Mouse (Mus musculus): Measurements from ENCODE around the gene Rras.
A peak's percentile ranks its signal among the peaks of the same experiment; 100 is the strongest.

Gene Rras

DNA sequence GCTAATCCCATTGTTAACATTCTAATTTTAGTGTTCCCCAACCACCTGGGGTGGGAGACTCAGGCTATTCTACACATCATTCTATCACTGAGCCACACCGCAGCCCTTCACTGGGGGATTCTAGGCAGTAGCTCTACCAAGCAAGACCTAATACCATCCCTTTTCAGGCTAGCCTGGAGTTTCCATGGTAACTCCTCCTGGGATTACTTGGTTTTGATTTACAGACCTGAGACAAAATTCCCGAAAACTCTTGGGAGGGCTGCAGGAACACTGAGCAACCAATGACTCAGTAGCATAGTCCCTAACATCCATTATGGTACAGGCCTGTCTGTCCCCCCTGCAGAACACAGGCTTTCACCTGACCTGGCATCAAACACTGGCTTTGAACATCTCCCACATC, 8.5 kb downstream of the Rras start:
- DNase-seq (ENCODE audit: low read depth), result no peak

DNA sequence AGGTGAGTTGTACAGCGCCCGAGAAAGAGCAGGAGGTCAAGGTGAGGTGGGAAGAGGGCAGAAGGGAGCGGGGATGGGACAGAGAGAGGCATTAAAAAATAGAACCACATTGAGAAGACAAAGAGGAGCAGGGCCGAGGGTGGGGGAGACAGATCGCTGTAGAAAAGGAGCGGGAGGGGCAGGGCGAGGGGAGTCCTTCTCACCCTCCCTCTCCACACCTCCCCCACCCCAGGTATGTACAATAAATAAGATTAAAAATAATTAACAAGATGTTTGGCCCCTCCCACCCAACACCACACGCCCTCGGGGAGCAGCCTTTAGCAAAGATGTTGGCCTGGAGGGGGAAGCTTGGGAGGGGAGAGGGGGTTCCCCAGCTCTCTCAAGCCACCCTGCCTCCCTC, 10.0 kb downstream of the Rras start:
- DNase-seq (ENCODE audit: low read depth), result no peak

DNA sequence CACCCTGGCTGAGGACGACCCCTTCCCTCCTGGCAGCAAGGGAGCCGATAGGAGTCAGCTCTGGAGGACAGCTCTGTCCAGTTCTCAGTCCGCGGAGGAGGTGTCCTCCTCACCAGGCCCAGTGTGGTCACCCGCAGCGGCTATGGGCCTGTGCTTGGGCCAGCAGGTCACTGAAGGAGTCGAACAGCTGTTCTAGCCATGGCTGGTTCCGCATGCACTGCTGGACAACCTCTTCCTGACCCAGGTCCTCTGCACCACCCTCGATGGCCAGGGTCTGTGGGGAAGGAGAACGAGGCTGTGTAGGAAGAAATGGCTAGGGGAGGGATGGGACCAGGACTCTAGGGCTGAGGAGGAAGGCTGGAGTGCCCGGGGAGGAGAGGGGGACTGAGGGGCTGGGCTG, 10.6 kb downstream of the Rras start:
- no peak for DNase-seq (ENCODE audit: low read depth)

DNA sequence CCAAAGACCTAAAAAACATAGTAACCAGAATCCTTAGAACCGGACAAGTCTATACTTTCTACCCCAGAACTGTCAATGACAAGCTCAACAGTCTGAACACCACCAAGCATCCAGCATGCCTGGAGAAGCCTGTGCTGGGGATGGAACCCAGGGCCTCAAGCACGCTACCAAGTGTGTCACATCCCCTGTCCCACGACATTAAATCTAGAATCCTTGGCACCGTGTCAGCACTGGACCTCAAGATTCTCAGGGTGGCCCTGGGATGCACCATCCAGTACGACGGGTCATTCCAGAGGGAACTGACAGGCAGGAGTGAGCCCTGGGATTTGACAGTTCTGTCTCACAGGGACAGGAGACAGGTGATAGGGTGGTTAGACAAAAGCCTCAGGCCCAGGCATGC, 12.2 kb downstream of the Rras start:
- DNase-seq (ENCODE audit: low read depth), result no peak

DNA sequence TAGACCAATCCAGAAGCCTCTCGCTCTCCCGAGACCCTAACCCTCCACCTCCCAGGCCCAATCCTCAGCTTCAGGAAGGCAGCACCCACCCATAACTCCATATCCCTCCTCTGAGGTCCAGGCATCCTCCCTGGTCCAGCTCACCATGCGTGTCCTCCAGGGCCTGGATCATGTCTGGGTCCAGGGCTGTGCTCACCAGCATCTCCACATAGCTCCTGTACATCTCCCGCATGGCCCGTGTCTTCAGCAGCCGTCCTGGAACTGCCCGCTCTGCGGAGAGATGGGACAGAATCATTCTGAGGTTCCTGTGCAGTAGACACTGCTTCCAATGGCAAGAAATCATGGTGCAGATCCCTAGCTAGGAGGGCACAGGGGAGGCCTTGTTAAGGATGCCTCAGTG, 13.1 kb downstream of the Rras start:
- DNase-seq (ENCODE audit: low read depth), result no peak

DNA sequence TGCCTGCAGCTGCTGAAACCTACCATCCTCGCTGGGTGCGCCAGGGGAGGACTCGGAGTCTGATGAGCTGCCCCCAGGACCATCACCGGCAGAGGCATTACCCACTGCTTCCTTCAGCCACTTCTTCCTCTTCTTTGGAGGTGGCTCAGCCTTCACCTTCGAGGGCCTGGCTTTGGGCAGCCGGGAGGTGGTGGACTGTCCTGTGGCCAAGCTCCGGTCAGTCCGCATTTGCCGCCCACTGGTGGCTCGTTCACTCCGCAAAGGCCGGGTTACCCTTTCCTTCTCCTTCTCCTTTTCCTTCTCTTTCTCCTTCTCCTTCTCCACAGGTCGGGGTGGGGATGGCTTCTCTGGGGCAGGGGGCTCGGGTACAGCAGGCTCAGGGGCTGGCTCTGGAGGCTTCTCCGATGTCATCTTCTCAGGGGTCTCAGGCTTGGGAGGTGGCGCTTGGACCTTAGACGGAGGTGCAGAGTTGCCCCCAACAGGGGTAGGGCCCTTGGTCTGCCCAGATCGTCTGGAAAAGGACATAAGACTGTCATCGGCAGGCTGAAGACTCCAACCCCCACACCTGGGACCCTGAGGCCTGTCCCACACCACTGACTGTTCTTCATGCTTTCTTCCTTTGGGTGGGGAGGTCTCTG, 16.1 kb downstream of the Rras start:
- no peak for DNase-seq (ENCODE audit: low read depth)

DNA sequence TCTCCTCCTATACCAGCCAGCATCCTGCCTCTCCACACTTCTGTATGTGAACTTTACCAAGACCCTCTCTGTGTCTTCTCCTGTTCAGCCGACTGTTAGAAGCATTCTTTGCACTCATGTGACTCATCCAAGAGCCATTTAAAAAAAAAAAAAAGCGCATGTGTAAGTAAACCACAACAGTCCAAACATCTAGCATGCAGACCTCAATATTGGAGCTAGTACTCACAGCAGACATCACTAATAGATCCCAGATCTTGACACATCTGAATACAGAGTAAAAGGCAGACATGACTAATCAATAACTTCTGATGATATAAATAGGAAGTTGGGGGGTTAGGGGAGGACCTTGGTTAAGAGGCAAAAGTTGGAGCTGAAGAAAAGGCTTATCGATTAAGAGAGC, 17.9 kb downstream of the Rras start:
- DNase-seq (ENCODE audit: low read depth), result no peak

DNA sequence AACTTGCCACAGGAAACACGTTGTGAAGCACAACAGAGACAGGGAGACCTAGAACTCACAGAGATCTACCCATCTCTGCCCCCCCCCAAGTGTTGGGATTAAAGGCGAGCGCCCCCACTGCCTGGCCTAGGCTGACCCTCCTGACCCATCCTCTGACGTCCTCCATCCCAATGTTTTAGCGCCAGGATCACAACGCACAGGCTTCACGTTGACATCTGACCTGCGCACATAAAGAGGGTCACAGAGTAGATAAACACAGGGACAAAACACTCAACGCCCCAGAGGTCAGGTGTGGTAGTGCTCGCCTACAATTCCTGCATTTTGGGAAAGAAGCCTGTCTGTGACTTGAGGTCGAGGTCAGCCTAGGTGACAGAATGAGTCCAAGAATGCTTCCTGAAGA, 18.9 kb downstream of the Rras start:
- no peak for DNase-seq (ENCODE audit: low read depth)

DNA sequence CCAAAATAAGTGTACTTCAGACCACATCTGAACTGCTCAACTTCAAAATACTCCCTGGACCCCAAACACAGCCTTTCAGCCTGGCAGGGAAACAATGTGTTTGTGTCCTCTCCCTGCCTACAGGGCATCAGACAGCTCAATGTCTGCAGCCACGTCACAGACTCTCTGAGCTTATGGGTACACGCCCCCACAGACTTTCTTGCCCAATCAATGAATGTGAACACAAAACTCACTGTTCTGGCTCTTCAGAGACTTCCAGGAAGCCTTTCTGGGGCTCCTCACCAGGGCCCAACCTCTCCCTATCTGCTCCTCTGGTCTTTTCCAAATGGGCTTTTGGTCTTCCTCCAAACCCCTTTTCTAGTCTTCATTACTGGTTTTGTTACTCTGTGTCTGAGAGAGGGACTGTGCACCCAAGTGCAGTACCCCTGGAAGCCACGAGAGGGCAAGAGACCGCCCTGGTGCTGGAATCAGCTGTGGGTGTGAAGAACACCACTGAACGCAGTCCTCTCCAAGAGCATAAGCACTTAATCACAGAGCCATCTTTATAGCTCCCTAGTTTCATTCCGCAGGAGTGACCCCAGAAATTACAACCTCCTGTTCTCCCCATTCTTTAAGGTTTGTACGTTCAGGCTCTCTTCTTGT, 20.1 kb downstream of the Rras start:
- DNase-seq (ENCODE audit: low read depth), result peak; percentile 81

DNA sequence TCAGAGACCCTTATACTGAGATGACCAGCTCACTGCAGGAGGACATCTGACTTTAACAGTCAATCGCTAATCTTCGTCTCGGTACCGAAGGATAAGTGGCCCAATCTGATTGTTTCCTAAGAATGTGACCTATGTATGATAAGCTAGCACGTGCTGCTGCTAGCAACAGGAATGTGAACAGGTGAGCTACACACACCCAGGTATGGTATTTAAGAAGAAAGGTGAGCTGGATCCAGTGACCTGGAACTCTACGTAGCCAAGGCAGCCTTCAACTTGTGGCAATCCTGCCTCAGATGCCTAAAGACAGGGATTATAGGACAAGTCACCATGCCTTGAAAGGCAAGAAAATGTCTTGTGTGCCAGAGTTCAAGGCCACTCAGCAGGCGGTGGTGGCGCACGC, 20.6 kb downstream of the Rras start:
- no peak for DNase-seq (ENCODE audit: low read depth)

DNA sequence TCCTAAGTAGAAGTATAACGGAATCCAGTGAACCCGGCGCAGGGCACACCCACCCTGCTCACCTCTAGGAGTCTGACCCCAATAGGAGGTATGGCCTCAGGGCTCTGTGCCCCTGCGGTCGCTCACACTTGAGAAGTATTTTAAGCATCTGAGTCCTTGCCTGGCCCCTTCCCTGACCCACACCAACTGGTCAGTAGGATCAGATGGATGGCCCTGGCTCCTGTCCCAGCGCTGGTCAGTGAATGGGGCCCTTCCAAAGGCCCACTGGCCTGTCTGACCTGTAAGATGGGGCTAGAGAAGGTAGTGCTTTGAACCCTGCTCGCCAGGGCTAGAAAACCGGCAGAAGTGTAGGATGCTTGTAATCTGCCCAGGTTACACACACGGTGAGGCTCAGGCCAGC, 23.1 kb downstream of the Rras start:
- DNase-seq (ENCODE audit: low read depth), result no peak

DNA sequence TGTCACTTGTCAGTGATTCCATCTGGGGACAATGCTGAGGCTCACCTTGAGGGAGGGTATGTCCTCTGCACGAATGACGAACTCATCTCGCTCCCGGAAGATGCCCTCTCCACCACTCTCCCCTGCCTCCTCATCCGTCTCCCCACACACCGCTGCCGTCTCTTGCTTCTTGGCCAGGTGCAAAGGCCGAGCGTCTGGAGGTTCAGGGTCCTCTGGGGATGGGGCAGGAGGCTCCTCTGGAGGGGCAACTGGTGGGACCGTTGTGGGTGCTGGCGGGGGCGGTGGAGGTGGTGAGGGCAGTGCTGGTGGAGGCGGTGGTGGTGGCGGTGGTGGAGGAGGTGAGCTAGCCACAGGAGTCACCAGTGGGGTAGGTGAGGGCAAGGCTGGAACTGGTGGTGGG, 25.5 kb downstream of the Rras start:
- no peak for DNase-seq (ENCODE audit: low read depth)

DNA sequence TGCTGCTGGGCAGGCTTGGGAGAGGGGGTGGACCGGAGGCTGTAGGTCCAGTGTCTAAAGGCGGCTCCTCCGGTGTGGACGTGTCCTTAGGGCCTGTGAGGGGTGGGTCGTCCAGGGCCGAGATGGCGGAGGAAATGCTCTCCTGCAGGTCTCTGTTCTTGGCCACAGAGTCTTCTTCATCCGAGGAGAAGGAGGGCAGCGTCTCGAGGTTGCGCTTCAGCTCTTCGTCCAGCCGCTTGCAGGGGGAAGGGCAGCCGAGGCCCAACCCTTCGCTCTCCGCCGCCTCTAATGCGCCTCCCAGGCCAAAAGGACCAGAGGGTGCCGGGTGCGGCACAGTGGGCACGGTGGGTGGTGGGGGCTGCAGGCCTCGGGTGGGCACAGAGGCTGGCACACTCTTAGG, 28.0 kb downstream of the Rras start:
- DNase-seq (ENCODE audit: low read depth), result no peak

DNA sequence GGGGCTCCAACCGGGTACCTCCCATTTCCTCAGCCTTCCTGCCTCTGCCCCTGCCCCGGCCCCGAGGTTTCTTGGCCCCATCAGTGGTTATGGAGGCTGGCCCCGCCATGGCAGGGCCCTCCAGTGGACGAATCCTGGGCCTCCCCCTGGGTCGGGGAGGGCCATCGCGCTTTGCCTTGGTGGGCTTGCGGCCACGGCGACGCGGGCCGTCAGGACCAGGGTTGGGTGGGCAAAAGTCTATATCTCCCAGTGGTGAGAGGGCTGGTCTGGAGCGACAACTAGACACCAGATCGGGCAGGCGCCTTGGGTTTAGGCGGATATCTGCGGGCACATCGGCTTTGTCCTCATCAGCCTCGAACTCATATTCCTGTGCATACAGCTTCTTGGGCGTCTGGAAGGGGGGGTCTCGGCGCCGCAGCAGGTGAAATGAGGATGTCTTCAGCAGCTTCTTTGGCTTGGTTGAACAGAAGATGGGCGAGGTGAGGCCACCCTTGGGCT, 29.1 kb downstream of the Rras start:
- no peak for DNase-seq (ENCODE audit: low read depth)

DNA sequence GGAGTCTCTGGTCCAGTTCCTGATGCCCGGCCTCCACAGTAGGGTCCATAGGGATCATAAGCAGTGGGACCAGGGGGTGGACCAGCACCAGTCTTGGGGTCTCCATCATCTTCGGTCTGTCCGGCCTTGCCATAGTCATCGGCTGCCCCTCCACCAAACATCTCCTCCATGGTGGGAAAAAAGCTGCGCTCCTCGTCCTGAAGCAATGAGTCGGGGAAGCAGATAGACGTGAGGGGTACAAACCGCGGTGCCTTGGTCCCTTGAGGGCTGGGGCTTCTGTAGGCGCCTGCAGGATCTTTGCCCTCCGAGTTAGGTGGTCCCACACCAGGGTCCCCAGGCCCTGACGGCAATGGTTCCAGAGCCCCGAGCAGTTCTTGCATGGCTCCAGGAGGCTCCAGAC, 29.7 kb downstream of the Rras start:
- DNase-seq (ENCODE audit: low read depth), result no peak

DNA sequence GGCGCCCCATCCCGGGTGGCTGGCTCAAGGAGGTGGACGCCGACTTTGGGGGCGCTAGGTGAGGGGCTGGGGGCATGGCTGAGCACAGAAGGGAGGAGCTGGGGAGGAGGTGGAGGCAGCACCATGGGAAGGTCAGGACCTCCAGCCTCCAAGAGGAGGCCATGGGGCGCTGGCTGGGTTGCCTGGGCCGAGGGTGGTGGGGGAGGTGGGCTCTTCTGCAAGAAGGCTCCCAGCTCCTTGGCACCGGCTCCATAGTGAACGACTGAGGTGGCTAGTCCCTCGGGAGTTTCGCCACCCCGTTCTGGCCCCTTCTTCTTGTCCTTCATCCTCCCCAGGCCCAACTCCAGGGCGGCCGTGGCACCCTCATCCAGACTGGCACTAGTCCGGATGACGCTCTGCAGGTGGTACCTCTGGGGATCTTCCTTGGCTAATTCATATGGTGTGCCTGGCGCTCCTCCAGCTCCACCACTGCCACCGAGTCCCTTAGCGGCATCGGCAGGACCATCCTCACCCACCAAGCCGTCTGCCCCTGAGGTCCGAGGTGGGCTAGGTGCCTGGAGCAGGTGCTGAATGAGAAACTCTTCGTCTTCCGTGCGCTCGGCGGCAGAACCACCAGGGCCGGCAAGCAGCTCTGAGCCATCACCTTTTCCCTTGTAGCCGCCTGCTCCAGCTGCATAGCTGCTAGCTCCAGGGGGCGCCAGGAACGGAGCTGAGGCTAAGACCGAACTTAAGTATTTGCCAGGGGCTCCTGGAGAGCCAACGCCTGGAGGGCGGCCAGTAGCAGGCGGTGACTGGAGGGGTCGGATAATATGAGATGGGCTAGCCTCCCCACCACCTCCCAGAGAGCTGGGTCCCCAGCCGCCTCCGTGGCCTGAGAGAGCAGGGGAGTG, 30.5 kb downstream of the Rras start:
- no peak for DNase-seq (ENCODE audit: low read depth)

DNA sequence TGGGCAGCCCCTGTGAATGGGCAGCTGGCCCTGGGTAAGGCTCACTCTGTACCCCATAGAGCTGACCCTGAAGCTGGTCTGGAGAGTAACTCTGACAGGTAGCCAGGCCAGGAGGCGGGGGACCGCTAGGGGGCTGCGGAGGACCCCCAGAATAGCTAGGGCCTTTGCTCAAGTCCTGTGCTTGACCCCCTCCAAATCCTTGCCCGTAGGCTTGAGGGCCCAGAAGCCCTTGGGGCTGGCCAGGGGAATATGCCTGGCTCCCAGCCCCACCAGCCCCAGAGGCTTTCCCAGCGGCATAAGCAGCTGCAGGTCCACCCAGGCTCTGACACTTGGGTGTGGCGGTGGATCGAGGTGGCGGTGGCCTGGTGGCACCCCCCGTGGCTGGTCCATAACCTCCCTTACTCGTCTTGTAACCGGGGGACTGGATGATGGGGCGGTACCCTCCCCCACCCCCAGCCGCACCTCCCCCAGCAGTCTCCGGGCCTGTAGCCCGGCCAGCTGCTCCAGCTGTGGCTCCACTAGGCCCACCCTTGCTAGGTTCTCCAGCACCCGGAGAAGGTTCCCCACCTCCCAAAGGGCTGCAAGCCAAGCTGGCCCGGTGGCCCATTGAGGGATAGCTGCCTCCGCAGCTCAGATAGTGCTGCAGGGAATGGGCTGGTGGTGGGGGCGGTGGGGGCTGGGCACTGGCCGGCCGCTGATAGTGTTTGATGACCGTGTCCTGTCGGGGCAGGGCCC, 31.3 kb downstream of the Rras start:
- no peak for DNase-seq (ENCODE audit: low read depth)

DNA sequence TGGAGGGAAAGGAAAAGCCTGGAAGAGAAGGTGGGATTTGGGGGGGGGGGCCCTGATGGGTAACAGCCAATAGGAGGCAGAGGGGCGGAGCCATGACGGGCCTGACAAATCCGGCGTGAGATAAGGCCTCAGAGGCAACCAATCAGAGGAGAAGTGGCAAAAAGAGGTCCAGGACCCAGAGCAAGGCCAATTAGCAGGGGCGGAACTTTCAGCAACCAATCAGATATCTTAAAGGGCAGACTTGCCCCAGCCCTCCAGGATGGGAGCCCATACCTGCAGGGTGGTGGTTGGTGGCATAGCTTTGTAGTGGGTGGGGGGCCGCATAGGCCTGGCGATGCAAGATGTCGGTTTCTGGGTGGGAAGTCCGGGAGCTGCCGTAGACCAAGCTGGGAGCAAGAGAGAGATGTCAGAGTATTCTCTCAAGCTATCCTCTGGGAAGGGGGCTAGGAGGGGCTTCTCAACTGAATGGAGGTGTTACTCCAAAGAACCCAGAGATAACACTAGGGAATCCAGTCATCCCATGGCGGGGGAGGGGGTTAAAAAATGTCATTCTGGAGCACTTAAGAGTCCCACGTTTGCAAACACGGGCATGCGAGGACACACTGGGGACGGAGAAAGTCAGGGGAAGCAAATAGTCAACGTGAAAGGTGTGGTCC, 33.3 kb downstream of the Rras start:
- DNase-seq (ENCODE audit: low read depth), result peak; percentile 49

DNA sequence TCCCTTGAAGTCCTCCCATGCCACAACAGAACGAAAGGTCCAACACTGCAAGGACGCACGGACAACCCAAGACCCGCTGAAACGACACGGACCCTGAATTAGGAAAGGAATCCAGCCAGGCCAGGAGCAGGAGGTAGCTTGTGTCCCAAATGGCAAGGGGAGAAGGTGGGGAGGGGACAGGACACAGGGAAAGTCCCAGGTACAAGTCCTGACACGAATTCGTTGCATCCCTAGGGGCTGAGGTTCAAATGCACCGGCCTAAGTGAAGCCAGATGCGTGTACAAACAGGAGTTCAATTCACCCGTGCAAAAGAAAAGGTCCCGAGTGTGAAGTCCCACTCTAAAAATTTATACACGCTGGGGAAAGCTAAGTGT, 33.8 kb downstream of the Rras start:
- DNase-seq (ENCODE audit: low read depth), result no peak

DNA sequence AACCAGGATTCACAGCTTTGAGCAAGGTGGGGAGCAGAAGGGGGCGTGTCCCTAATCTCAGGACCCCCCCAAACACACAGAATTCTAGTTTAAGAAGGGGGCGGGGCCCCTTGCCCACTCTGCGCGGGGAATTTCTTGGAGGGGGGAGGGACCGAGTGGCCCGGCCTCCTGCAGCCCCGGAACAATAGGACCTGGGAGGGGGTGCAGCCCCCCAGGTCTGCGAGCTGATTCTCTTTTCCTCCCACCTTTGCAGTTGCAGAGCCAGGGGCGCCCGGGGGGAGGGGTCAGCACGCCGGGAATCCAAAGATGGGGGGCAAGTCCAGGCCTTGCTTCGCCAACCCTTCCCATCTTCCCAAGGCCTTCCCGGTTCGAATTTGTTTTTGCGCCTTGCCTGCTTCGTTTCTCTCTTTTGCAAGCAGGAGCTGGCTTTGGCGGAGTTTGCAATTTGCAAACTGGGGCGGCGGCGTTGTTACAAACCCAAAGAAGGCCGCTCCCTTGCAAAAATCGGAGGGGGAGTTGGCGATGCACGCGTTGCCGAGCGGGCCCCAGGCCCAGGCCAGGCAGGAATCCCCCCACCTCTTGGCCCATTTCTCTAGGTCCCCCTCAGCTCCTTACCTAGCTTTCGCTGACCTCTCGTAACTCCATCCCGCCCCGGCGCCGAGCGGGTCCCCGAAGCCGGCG, 34.6 kb downstream of the Rras start:
- peak; percentile 65 for DNase-seq (ENCODE audit: low read depth)

DNA sequence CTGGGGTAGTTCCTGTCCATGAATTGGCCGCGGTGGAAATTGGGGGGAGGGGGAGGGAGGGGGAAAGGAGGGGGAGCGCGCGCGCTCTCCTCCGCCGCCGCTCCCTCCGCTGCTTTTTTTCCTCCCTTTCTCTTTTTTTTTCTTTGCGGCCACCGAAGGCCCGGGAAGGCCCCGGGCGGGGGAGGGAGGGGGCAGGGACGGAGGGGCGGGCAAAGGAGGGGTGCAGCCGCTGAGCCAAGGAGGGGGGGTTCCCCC, 35.0 kb downstream of the Rras start, which contains the start of gene Prr12:
Gene Prr12 (minus strand): TSS at position 20 of the 255 bp plus-strand sequence.
- DNase-seq (ENCODE audit: low read depth), result no peak

Data from naive thymus-derived CD4-positive, alpha-beta T cell, adult 2 months (primary cell).